Mouse (Mus musculus) neural tube, embryonic 12.5 days (tissue): ENCODE measurements around the gene Nrl. TPM values are rescaled to one million over a fixed set of nuclear protein-coding genes. Genes with fewer than 3 reads are reported as not detected.
A peak's percentile ranks its signal among the peaks of the same experiment; 100 is the strongest.

Source experiments
- ATAC-seq: fragments of 200-750 bp; cut with Nextera tagmentation; 2 replicates; pipeline ENCODE4 v1.8.0; 2017; ENCODE audit warnings: low read depth, mild to moderate bottlenecking, moderate TSS enrichment, moderate library complexity; ENCODE audit not compliant: low FRiP score
- H3K27ac ChIP-seq: fragments of 300-500 bp; sonication (generic); 2 replicates; pipeline ENCODE4 v1.5.1; 2016
- H3K27me3 ChIP-seq: fragments of 300-500 bp; sonication (generic); replicated peaks from 2 replicates; pipeline ENCODE4 v1.6.1; 2016; ENCODE audit warnings: mild to moderate bottlenecking
- H3K36me3 ChIP-seq: fragments of 300-500 bp; sonication (generic); 2 replicates; pipeline ENCODE4 v1.6.1; 2016; ENCODE audit warnings: mild to moderate bottlenecking
- H3K4me1 ChIP-seq: fragments of 300-500 bp; sonication (generic); 2 replicates; pipeline ENCODE4 v1.6.1; 2016
- H3K4me2 ChIP-seq: fragments of 300-500 bp; sonication (generic); replicated peaks from 2 replicates; pipeline ENCODE4 v1.6.1; 2016; ENCODE audit warnings: mild to moderate bottlenecking
- H3K4me3 ChIP-seq: fragments of 300-500 bp; sonication (generic); 2 replicates; pipeline ENCODE4 v1.5.1; 2016
- H3K9ac ChIP-seq: fragments of 300-500 bp; sonication (generic); 2 replicates; pipeline ENCODE4 v1.6.1; 2016; ENCODE audit warnings: mild to moderate bottlenecking
- H3K9me3 ChIP-seq: fragments of 300-500 bp; sonication (generic); 2 replicates; pipeline ENCODE4 v1.6.1; 2016; ENCODE audit warnings: mild to moderate bottlenecking
- WGBS: fragments of 180-500 bp; shearing (Covaris S2); methylation state at CpG from one replicate; pipeline ENCODE4 v1.1.7; 2016; 5-methylcytosine and 5-hydroxymethylcytosine counted together
- polyA plus RNA-seq: library from polyadenylated mRNA; unstranded; fragments of >200 nt; fragmentation: Nextera tagmentation; extraction: Ambion mirVana; gene quantifications from 2 replicates; pipeline ENCODE4 v1.2.1, GENCODE M21; 2016

The Nrl gene
- polyA plus RNA-seq, 1 experiment from 2014 or later: 0.19 TPM

DNA sequence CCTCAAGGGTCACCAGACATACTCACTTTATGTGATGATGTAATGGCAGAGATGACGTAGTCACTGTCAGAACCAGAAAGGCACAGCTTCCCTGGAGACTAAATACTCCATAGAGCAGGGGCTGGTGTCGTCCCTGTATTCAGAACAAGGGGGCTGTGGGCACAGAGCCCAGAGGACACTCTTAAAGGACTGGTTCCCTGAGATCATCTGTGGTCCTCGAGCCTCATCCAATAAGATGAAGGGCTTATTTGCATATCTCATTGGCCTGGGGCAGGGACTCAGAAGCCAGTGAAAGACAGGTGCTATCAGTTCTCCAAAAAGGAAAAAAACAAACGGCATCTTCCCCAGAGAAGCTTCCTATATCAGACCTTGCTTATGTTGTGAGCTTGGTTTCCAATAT is 719 bp downstream of the Nrl start:
- H3K9me3 ChIP-seq: no peaks in the 10 kb centered on the region
- WGBS: 59% methylated on average over 4 of the region's 4 CpGs
- no peak for ATAC-seq
- H3K36me3 ChIP-seq: no peaks in the 10 kb centered on the region
- no peak overlapping the region for H3K9ac ChIP-seq
- no peak overlapping the region for H3K4me2 ChIP-seq
- H3K27me3 ChIP-seq: peaks cover 12% of the 10 kb centered on the region
- H3K27ac ChIP-seq: no peak overlapping the region
- peaks cover 18% of the 10 kb centered on the region for H3K4me1 ChIP-seq
- no peak overlapping the region for H3K4me3 ChIP-seq

DNA sequence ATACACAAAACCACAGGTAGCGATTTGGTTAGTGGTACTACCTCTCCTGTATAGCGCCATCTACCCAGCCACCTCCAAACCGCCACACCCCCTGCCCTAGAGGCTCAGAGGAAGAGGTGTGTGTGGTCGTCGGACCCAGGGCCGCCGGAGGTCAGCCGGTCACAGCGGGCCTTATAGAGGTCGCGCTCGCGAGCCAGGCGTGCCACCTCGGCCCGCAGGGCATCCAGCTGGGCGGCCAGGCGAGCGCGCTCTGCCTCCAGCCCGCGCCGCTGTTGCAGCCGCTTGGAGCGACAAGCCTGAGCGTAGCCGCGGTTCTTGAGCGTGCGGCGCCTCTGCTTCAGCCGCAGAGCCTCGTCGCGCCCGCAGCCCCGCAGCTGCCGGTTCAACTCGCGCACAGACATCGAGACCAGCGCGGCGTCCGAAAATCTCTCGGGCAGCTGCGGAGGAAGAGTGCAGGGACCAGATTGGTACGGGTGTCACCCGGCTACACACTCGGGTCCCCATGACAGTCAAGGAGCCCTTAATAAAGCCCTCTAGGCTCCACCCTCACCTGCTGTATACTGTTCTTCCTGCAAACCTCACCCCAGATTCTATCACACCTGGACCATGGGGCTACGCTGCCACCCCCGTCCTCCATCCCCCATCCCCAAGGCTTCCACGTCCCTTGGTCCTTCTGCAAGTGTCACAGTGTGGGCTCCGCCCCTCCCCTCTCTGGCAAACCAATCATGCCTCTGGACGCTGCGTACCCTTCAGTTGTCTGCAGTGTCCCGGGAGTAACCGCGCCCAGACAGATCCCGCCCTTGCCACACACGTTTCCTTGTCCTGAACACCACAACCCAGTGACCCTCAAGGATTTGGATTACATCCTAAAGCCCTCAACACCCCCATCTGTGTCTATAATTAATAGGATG is 4.1 kb downstream of the Nrl start:
- H3K27ac ChIP-seq: peak overlapping the region; percentile 32; the same call in 1 of the 2 replicates
- peak overlapping the region; percentile 56 for H3K9ac ChIP-seq
- peak overlapping the region; percentile 51 for H3K4me3 ChIP-seq
- peak overlapping the region; percentile 94 for H3K4me2 ChIP-seq
- H3K4me1 ChIP-seq: peaks cover 25% of the 10 kb centered on the region
- peaks cover 14% of the 10 kb centered on the region for H3K27me3 ChIP-seq
- H3K36me3 ChIP-seq: no peaks in the 10 kb centered on the region
- under 1% methylated on average over 61 of the region's 61 CpGs for WGBS
- H3K9me3 ChIP-seq: no peaks in the 10 kb centered on the region
- ATAC-seq: peak; percentile 73

DNA sequence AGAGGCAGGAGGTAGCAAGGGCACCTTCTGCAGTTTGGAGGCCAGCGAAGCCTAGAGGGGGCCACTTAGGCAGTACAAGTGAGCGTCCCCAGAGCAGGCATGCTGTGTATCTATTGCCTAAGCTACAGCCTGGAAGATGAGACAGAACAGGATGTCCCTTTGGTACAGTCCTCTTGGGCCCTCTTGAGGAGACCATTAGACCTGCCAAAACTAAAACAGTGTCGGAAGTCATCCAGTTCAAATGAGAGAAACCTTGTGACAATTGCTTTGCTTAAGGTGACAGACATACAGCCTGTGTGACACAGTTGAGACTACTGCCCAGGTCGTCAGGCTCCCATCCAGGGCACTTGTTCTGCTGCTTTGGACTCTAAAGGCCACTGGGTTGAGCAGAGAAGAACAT is 5.2 kb downstream of the Nrl start:
- peaks cover 14% of the 10 kb centered on the region for H3K27me3 ChIP-seq
- no peak overlapping the region for H3K4me2 ChIP-seq

DNA sequence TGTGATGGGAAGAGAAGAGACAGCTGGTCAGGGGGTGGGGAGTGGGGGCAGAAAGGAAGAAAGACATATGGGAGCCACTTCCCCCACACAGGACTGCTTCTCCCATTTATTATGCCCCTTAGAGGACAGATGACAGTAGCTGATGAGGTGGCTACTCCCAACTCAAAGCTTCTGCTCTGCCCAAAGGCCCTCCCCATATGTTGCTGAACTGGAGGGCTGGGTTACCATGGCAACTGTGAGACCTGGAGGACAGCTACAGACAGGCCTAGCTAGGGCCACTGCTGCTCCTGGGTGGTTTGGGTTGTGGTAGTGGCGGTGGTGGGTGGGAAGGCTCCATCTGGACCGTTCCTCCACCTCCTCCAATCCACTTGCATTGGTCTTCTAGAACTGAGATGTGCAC is 5.9 kb downstream of the Nrl start:
- Histone ChIP-seq H3K9me3 (no peaks in the 10 kb centered on the region), H3K27me3 (peaks cover 14% of the 10 kb centered on the region), H3K4me3 (no peak overlapping the region), H3K4me1 (peaks cover 25% of the 10 kb centered on the region), H3K27ac (no peak overlapping the region), H3K4me2 (no peak overlapping the region; the same call in 1 of the 2 replicates), H3K36me3 (no peaks in the 10 kb centered on the region), H3K9ac (no peak overlapping the region)
- ATAC-seq: peak; percentile 71
- WGBS: 31% methylated on average over 2 of the region's 2 CpGs

More for the DNA sequence above, 5.2 kb downstream of the Nrl start:
- 63% methylated on average over 4 of the region's 4 CpGs for WGBS
- Histone ChIP-seq H3K9me3 (no peaks in the 10 kb centered on the region), H3K9ac (no peak overlapping the region), H3K27ac (no peak overlapping the region), H3K36me3 (no peaks in the 10 kb centered on the region), H3K4me1 (peaks cover 25% of the 10 kb centered on the region), H3K4me3 (no peak overlapping the region)
- no peak for ATAC-seq

DNA sequence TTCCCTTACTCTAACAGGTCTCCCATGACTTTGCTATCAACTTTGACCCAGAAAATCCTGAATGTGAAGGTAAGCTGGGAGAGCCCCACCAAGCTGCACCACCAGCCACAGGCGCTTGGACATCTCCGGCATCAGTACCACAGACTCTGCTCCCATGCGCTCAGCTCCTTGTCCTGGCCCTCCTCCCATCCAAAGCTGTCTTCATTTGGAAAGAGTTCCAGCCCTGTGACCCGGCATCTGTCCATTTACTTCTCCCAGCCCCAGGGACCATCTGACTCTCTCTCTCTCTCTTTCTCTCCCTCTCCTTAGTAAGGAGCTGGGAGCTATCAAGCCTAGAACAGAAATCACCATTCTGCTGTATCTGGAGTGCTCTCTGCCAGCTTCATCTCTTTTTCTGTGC is 8.9 kb downstream of the Nrl start:
- Histone ChIP-seq H3K4me2 (no peak overlapping the region), H3K4me1 (peaks cover 26% of the 10 kb centered on the region), H3K36me3 (no peaks in the 10 kb centered on the region), H3K27ac (no peak overlapping the region), H3K27me3 (peaks cover 4% of the 10 kb centered on the region; the same call in 1 of the 2 replicates), H3K4me3 (no peak overlapping the region), H3K9ac (no peak overlapping the region), H3K9me3 (no peaks in the 10 kb centered on the region)
- WGBS: 83% methylated on average over 4 of the region's 4 CpGs
- ATAC-seq: no peak

DNA sequence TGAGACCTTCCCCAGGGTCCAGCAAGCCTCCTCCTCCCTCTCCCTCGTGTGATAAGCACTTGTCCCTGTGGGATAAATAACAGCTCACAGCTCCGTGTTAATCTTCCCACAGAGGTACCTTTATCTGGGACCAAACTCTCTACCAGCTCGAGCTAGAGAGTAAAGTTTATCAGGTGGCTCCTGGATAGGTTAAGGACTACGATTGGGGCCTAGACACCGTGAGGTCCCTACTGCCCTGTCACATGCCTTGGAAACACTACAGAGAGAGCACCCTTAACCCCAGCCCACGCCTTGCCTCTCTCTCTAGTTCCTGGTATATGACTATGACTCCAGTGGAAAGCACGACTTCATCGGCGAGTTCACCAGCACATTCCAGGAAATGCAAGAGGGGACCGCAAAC is 10.9 kb downstream of the Nrl start:
- H3K27ac ChIP-seq: no peak overlapping the region
- no peaks in the 10 kb centered on the region for H3K9me3 ChIP-seq
- 70% methylated on average over 10 of the region's 10 CpGs for WGBS
- ATAC-seq: no peak
- no peaks in the 10 kb centered on the region for H3K36me3 ChIP-seq
- H3K4me3 ChIP-seq: no peak overlapping the region
- peaks cover 19% of the 10 kb centered on the region; the same call in 1 of the 2 replicates for H3K4me1 ChIP-seq
- H3K9ac ChIP-seq: no peak overlapping the region
- 0 out of 2 replicates have a peak, but pooled peaks cover 4% of the 10 kb centered on the region for H3K27me3 ChIP-seq
- H3K4me2 ChIP-seq: no peak overlapping the region

DNA sequence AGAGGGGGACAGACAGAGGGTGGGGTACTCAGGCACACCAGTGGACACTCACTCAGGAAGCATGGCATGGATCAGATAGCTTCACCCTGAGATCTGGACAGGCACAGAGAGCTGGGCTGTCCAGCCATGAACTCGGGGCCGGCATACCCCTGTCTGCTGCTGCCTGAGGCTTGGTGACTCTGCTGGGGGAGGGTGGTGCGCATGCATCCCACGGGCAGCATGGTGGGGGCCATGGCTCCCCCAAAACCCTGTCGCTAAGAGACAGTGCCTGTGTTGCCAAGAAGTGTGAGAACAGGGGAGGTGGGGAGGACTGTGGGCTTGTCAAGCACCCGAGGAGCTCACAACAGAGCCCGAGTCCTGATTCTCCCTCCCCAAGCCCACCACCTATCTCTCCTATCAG is 13.7 kb downstream of the Nrl start:
- no peak overlapping the region for H3K4me2 ChIP-seq
- H3K9me3 ChIP-seq: no peaks in the 10 kb centered on the region
- ATAC-seq: 0 out of 2 replicates have a peak, but pooled peaks have one; percentile 19
- no peak overlapping the region for H3K9ac ChIP-seq
- 0 out of 2 replicates have a peak, but pooled peaks cover 4% of the 10 kb centered on the region for H3K27me3 ChIP-seq
- peaks cover 13% of the 10 kb centered on the region; the same call in 1 of the 2 replicates for H3K4me1 ChIP-seq
- 61% methylated on average over 7 of the region's 7 CpGs for WGBS
- H3K4me3 ChIP-seq: no peak overlapping the region
- H3K36me3 ChIP-seq: peaks cover 5% of the 10 kb centered on the region
- no peak overlapping the region for H3K27ac ChIP-seq

DNA sequence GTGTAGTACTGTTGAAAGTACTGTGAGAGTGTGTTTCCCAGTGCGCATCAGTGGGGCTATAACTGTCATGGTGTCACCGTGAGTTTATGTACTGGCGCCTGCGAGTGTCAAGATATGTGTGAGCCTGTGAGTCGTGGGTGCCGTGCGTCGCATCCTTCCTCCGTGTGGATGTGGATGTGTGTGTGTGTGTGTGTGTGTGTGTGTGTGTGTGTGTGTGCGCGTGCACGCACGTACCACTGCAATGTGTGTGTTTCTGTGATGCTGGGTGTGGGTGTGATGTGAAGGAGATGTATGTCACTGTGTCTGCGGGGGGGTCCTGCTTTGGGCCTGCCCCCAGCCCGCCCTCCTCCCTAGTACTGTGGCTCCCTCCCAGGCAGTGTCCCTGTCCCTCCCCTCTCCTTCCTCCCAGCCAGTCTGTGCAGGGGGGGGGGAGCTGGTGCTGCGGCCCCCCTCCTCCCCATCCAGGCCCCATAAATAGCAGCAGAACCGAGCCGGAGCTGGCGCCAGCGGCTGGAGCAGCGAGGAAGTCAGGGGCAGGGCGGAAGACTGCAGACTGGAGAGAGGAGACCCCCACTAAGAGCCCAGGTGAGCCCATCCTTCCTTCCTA is 14.6 kb downstream of the Nrl start, which contains the start of gene Cpne6:
TSS of gene Cpne6 (plus strand) at position 321 of the 607 bp plus-strand sequence.
- H3K4me1 ChIP-seq: peaks cover 13% of the 10 kb centered on the region; the same call in 1 of the 2 replicates
- no peak within 1 kb of the TSS for H3K4me3 ChIP-seq
- H3K4me2 ChIP-seq: 0 out of 2 replicates have a peak within 1 kb of the TSS, but pooled peaks have one; percentile 19
- no peaks in the 10 kb centered on the region for H3K9me3 ChIP-seq
- H3K9ac ChIP-seq: no peak within 1 kb of the TSS
- H3K27ac ChIP-seq: no peak within 1 kb of the TSS
- ATAC-seq: no peak
- 0 out of 2 replicates have a peak, but pooled peaks cover 4% of the 10 kb centered on the region for H3K27me3 ChIP-seq
- WGBS: 68% methylated on average over 22 of the region's 22 CpGs
- peaks cover 5% of the 10 kb centered on the region for H3K36me3 ChIP-seq

DNA sequence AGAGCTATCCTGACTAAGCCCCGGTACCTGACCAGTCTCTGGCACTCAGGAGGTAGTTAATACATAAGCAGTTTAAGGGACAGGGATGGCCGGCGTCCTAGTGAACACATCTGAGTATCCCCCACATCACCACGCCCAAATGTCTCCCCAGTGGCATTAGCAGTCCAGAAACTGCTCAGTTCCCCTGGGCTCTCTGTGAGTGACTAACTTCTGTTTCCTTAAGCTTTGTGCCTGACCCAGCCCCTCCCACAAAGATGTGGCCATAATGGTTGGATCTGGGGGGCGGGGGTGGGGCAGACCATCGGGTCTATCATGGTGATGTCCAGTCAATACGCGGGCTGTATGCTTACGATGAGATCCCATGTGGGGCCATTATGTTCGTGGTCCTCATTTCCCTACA is 15.2 kb downstream of the Nrl start:
- Histone ChIP-seq H3K9me3 (no peaks in the 10 kb centered on the region), H3K4me1 (peaks cover 13% of the 10 kb centered on the region; the same call in 1 of the 2 replicates), H3K27me3 (0 out of 2 replicates have a peak, but pooled peaks cover 4% of the 10 kb centered on the region), H3K9ac (no peak overlapping the region), H3K36me3 (peaks cover 5% of the 10 kb centered on the region), H3K27ac (no peak overlapping the region), H3K4me3 (no peak overlapping the region), H3K4me2 (no peak overlapping the region)
- WGBS: 78% methylated on average over 10 of the region's 10 CpGs
- no peak for ATAC-seq

DNA sequence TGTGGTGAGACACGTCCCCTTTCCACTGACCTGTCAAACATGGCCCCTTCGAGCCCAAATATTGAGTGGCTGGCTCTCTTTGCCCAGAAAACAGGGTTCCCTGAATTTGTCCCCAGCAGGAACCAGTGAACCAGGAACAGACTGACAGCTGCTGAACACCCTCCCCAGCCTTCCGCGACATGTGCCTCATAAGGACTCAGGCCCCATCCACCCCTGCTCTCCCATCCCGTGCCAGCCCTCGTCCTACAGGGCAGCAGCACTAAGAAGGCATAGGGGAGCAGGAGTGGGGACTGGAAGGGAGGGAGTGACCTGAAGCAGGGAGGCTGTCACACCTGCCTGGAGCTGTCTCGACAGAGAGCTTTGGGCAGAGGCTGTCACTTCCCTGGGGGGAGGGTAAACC is 17.0 kb downstream of the Nrl start:
- 0 out of 2 replicates have a peak, but pooled peaks cover 4% of the 10 kb centered on the region for H3K27me3 ChIP-seq
- H3K36me3 ChIP-seq: peaks cover 7% of the 10 kb centered on the region
- H3K27ac ChIP-seq: no peak overlapping the region
- ATAC-seq: no peak
- no peak overlapping the region for H3K4me2 ChIP-seq
- H3K9me3 ChIP-seq: no peaks in the 10 kb centered on the region
- no peak overlapping the region for H3K4me3 ChIP-seq
- WGBS: 62% methylated on average over 7 of the region's 7 CpGs
- H3K9ac ChIP-seq: no peak overlapping the region
- H3K4me1 ChIP-seq: peaks cover 13% of the 10 kb centered on the region; the same call in 1 of the 2 replicates

DNA sequence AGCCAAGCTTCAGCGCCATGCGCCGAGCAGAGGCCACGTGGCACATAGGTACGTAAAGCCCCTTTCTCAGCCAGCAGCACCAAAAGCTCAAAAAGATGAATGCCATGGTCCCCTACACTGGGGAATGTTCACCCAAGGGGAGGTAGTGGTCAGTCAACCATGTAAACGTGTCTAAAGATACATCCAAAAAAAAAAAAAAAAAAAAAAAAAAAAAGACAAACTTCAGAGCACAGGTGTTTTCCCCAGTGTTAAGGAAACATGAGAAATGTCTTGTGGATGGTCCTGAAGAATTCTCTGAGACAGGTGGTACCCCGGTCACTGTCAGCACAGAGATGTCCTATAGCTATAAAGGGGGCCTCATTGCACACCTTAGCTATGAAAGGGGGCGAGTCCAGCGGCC is 19.2 kb downstream of the Nrl start:
- no peak overlapping the region for H3K27ac ChIP-seq
- no peaks in the 10 kb centered on the region for H3K9me3 ChIP-seq
- peaks cover 20% of the 10 kb centered on the region for H3K36me3 ChIP-seq
- H3K27me3 ChIP-seq: 0 out of 2 replicates have a peak, but pooled peaks cover 4% of the 10 kb centered on the region
- no peak overlapping the region for H3K4me3 ChIP-seq
- no peak for ATAC-seq
- 89% methylated on average over 9 of the region's 9 CpGs for WGBS
- no peak overlapping the region for H3K9ac ChIP-seq
- H3K4me1 ChIP-seq: peaks cover 7% of the 10 kb centered on the region; the same call in 1 of the 2 replicates
- H3K4me2 ChIP-seq: no peak overlapping the region

DNA sequence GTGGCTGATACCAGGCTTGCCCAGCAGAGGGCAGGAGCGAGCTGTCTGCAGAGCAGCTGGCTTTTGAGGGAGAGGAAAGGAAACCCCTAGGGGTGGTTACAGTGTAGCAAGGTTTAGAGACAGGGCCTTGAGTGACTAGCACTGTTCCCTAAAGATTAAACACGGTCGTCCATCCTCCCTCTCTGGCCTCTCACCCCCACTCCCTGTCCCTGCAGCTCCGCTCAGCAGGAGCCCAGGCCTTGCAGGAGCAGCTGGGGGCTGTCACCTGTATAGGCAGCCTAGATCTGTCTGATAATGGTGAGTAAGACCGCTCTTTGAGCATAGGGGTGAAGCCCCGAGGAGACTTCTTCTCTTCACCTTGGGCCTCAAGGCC is 27.3 kb downstream of the Nrl start:
- Histone ChIP-seq H3K27ac (no peak overlapping the region), H3K36me3 (peaks cover 68% of the 10 kb centered on the region), H3K4me1 (0 out of 2 replicates have a peak, but pooled peaks cover 2% of the 10 kb centered on the region), H3K4me3 (no peak overlapping the region), H3K9me3 (no peaks in the 10 kb centered on the region), H3K4me2 (no peak overlapping the region), H3K9ac (no peak overlapping the region), H3K27me3 (no peaks in the 10 kb centered on the region)
- ATAC-seq: peak; percentile 64
- 39% methylated on average over 6 of the region's 6 CpGs for WGBS
